Mouse (Mus musculus) CD4-positive helper T cell, adult 2 months (primary cell): ENCODE measurements around the gene Map3k6.

ENCODE experiments used
- DNase-seq: peaks from one replicate; pipeline ENCODE4 v3.0.0-alpha.2; 2012; ENCODE audit warnings: low read depth, missing footprints, low spot score

The Map3k6 gene

GRCm38 (mm10) chr4:133282656-133283055, 42.0 kb downstream of the Map3k6 start:
- no peak for DNase-seq

GRCm38 (mm10) chr4:133285299-133285698, 44.7 kb downstream of the Map3k6 start:
- DNase-seq, result no peak

- no peak for DNase-seq
Measured at GRCm38 (mm10) chr4:133285950-133286349, 45.3 kb downstream of the Map3k6 start.

GRCm38 (mm10) chr4:133286476-133287077, 46.0 kb downstream of the Map3k6 start:
- DNase-seq, result no peak

- DNase-seq, result no peak
Measured at GRCm38 (mm10) chr4:133291255-133291654, 50.6 kb downstream of the Map3k6 start.

GRCm38 (mm10) chr4:133292405-133292804, 51.8 kb downstream of the Map3k6 start:
- DNase-seq, result no peak

- DNase-seq, result no peak
Measured at GRCm38 (mm10) chr4:133292901-133293843, 52.6 kb downstream of the Map3k6 start.

GRCm38 (mm10) chr4:133294084-133294483, 53.5 kb downstream of the Map3k6 start:
- DNase-seq, result no peak

GRCm38 (mm10) chr4:133297360-133297759, 56.7 kb downstream of the Map3k6 start:
- DNase-seq, result no peak

- peak; percentile 83 for DNase-seq
Measured at GRCm38 (mm10) chr4:133297801-133298238, 57.2 kb downstream of the Map3k6 start.

- peak; percentile 84 for DNase-seq
Measured at GRCm38 (mm10) chr4:133298516-133299365, 58.1 kb downstream of the Map3k6 start.

GRCm38 (mm10) chr4:133299701-133300100, 59.1 kb downstream of the Map3k6 start:
- DNase-seq, result peak; percentile 41

GRCm38 (mm10) chr4:133300421-133300820, 59.8 kb downstream of the Map3k6 start:
- DNase-seq, result no peak

- peak; percentile 52 for DNase-seq
Measured at GRCm38 (mm10) chr4:133301802-133302201, 61.2 kb downstream of the Map3k6 start.
